Mouse (Mus musculus): ENCODE measurements around the gene Gucy2g.
A peak's percentile ranks its signal among the peaks of the same experiment; 100 is the strongest.

Gucy2g gene

GRCm38 (mm10) chr19:55241186-55241645, at the start of gene Gucy2g:
Gucy2g (minus strand) TSS chr19:55241236.
- no peak for DNase-seq (ENCODE audit: low read depth, low spot score)

- DNase-seq (ENCODE audit: low read depth, low spot score) = no peak
Observed at GRCm38 (mm10) chr19:55288974-55289373, 47.9 kb upstream of the Gucy2g start.

- no peak for DNase-seq (ENCODE audit: low read depth, low spot score)
Observed at GRCm38 (mm10) chr19:55286034-55286433, 45.0 kb upstream of the Gucy2g start.

- no peak for DNase-seq (ENCODE audit: low read depth, low spot score)
Observed at GRCm38 (mm10) chr19:55284093-55284492, 43.1 kb upstream of the Gucy2g start.

DNA sequence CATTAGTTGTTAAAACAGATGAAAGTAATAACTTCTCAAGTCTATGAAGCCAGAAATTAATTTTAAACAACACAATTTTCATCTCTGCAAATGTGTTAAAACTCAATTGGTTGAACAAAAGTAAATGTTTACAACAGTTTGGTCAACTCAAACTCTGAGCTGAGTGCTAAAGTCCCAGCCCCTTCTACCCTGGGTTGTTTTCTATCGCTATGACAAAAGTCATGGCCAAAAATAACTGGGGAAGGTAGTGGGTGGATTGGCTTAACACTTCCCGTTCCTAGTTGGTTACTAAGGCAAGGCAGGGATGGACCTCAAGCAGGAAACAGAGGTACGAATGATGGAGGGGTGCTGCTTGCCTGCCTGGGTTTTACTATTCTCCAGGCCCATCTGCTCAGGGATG, 35.7 kb upstream of the Gucy2g start:
- no peak for DNase-seq (ENCODE audit: low read depth, low spot score)

GRCm38 (mm10) chr19:55276100-55276499, 35.1 kb upstream of the Gucy2g start:
- no peak for DNase-seq (ENCODE audit: low read depth, low spot score)

GRCm38 (mm10) chr19:55273340-55273739, 32.3 kb upstream of the Gucy2g start:
- DNase-seq (ENCODE audit: low read depth, low spot score) = no peak

DNA sequence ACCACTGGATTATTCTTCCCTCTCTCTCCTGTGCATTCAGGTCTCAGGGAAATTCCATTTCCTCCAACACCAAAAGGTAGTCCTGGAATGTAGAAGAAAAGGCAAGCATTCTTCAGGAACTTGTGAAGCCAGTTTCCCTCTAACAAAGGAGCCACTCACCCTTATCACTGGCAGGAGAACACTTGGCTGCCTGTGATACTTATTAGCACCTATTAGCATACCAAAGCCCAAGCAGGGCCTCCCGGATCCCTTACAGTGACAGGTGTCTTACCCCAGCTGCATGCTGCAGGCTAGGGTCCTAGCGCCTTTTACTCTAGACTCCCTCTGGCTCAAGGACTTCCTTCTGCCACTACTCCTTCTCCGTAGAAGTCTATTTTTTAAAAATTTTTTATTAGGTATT, 30.4 kb upstream of the Gucy2g start:
- no peak for DNase-seq (ENCODE audit: low read depth, low spot score)

GRCm38 (mm10) chr19:55269051-55269450, 28.0 kb upstream of the Gucy2g start:
- DNase-seq (ENCODE audit: low read depth, low spot score) = no peak

DNA sequence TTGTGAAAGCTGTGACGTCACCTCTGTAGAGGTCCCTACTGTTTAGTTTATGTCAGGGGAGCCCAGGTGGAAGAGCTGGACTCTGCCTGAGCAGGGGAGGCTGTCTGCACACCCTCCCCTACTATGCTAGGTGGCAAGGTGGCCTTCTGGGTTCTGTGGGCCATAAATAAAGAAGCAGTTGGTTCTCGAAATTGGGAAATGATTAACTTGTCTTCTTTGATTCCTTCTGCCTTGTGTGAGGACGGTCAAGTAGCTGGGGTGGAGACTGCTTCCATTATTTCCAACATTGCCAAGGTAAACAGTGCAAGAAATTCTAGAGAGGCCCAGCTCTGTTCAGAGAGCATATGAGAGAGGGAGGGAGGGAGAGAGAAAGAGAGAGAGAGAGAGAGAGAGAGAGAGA, 27.1 kb upstream of the Gucy2g start:
- no peak for DNase-seq (ENCODE audit: low read depth, low spot score)

GRCm38 (mm10) chr19:55266786-55267185, 25.8 kb upstream of the Gucy2g start:
- DNase-seq (ENCODE audit: low read depth, low spot score) = no peak

- DNase-seq (ENCODE audit: low read depth, low spot score) = no peak
Observed at GRCm38 (mm10) chr19:55265269-55265668, 24.2 kb upstream of the Gucy2g start.

- DNase-seq (ENCODE audit: low read depth, low spot score) = no peak
Observed at GRCm38 (mm10) chr19:55260389-55261184, 19.6 kb upstream of the Gucy2g start.

DNA sequence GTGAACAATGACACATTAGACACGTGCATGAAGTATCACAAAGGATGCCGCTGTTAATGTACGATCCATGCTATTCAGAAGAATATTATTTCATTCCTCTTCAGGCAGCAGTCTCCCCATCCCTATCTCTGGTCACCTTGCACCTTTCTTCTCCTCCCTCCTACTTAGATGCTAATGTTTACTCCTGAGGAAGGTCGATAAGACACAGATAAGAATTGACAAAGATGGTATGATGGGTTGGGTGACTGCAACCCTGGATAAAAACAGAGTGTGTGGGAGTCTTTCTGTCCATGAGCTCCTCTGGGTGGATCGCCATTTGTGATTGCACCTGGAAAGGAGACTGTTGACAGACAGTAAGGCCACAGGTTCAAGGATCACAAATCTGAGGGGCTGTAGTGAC, 17.5 kb upstream of the Gucy2g start:
- no peak for DNase-seq (ENCODE audit: low read depth, low spot score)

GRCm38 (mm10) chr19:55257656-55258375, 16.8 kb upstream of the Gucy2g start:
- no peak for DNase-seq (ENCODE audit: low read depth, low spot score)

DNA sequence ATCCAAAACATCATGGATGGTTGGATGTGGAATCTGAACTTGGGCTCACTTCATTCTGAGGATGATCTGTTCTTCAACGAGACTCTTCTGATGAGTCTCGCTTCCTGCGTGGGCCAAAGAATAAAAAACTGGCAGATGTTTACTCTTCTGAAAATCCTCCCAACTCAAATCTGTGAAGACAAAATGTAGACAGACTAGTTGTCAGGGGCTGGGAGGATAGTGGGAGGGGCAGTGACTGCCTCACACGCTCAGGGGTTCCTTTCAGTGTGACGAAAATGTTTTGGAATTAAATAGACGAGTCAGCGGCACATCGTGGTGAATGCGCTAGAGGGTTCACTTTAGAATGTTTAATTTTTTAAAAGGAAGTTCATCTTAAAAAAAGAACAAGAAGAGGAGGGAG, 15.1 kb upstream of the Gucy2g start:
- DNase-seq (ENCODE audit: low read depth, low spot score) = no peak

GRCm38 (mm10) chr19:55254513-55255016, 13.5 kb upstream of the Gucy2g start:
- peak; percentile 58 for DNase-seq (ENCODE audit: low read depth, low spot score)

GRCm38 (mm10) chr19:55253570-55254441, 12.8 kb upstream of the Gucy2g start:
- no peak for DNase-seq (ENCODE audit: low read depth, low spot score)

DNA sequence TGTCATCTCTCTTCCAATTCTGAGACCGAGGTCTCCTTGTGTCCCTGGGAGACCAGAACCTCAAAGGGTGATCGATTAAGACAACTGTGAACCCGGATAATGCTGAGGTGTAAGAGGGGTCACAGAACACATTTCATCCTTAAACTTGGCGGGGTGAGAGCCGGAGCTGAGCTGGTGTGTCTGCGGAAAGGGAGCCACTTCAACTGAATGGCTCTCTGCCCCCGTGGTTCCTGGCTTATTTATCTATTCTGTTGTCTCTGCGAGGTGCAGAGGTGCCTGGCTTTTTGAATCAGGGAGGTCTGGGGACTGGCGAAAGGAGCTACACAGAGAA, 12.2 kb upstream of the Gucy2g start:
- no peak for DNase-seq (ENCODE audit: low read depth, low spot score)

GRCm38 (mm10) chr19:55251383-55252124, 10.5 kb upstream of the Gucy2g start, which contains the start of gene Acsl5:
Acsl5 (plus strand) TSS chr19:55251938.
- no peak for DNase-seq (ENCODE audit: low read depth, low spot score)

DNA sequence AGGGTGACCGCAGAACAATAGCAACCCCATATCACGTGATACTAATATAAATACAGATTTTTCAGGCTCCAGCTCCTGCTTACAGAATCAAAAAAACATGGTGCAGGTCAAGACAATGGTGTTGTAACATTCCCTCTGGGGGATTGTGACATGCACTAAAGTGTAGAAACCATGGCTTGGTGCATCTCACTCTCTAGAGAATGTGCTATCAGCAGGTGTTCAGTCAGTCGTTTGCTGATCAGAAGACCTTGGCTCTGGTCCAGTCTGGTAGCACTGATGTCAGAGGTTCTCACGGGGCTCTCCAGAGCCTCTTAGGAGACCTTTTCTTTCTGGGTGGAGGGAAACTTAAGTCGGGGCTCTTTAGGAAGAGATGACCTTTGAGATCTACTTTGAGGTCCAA, 9.4 kb upstream of the Gucy2g start:
- no peak for DNase-seq (ENCODE audit: low read depth, low spot score)
